ENCODE assay signal across 8 mouse cellular contexts in genomic region chr11:68692693-68693446, GRCm38 (mm10). TPM values are rescaled to one million over a fixed set of nuclear protein-coding genes. Genes with fewer than 3 reads are reported as not detected.
DNase-seq lines count a peak whose midpoint lies in the region; ATAC-seq and TF ChIP-seq lines count a peak whose summit lies in the region.

No protein-coding gene starts in this region.

- peak; percentile 67 for DNase-seq in lung, embryonic 14.5 days
- DNase-seq in lung, postnatal 25 days (ENCODE audit: low spot score) = no peak
- DNase-seq in cerebellum, adult 8-10 months = peak; percentile 44
- peak; percentile 17 to 34 for DNase-seq in frontal cortex, adult 2 months (ENCODE audit: extremely low spot score in 1 of 2, low spot score in 1 of 2)
- peak; percentile 63 for DNase-seq in hindbrain, postnatal 0 days (ENCODE audit: low spot score)
- peak; percentile 82 for DNase-seq in limb, embryonic 10.5 days (ENCODE audit: low spot score)
- peak; percentile 11 for DNase-seq in thymus, postnatal 25 days

- no peak for TF ChIP-seq POLR2A in myocyte (IDR thresholded peaks at IDR 0.05; ENCODE audit: insufficient read length, low read depth)

- no peak for TF ChIP-seq CTCF in lung, embryonic 14.5 days (IDR thresholded peaks at IDR 0.05; ENCODE audit: low read depth)
- no peak for TF ChIP-seq CTCF in hindbrain, postnatal 0 days (IDR thresholded peaks at IDR 0.05; ENCODE audit: low read depth)

- no peaks in the 10 kb centered on the region for H3K27me3 ChIP-seq in lung, embryonic 14.5 days (ENCODE audit: insufficient read depth, low read length)
- H3K27me3 ChIP-seq in hindbrain, postnatal 0 days (ENCODE audit: insufficient read depth, low read length) = no peaks in the 10 kb centered on the region
- no peaks in the 10 kb centered on the region for H3K27me3 ChIP-seq in limb, embryonic 10.5 days (ENCODE audit: low read depth, poor library complexity, severe bottlenecking)
- H3K27me3 ChIP-seq in myocyte (ENCODE audit: control insufficient read depth, insufficient read depth, insufficient read length) = no peaks in the 10 kb centered on the region

- peak overlapping the region; percentile 92 for H3K27ac ChIP-seq in lung, embryonic 14.5 days (ENCODE audit: low read depth)
- peak overlapping the region; percentile 98 for H3K27ac ChIP-seq in hindbrain, postnatal 0 days
- H3K27ac ChIP-seq in limb, embryonic 10.5 days = peak overlapping the region; percentile 98

- peak overlapping the region; percentile 53 for H3ac ChIP-seq in myocyte (ENCODE audit: control insufficient read depth, insufficient read length)

- 0 out of 2 replicates have a peak, but pooled peaks cover 9% of the 10 kb centered on the region for H3K36me3 ChIP-seq in lung, embryonic 14.5 days (ENCODE audit: insufficient read depth)
- H3K36me3 ChIP-seq in hindbrain, postnatal 0 days (ENCODE audit: insufficient read depth, low read length) = no peaks in the 10 kb centered on the region
- H3K36me3 ChIP-seq in limb, embryonic 10.5 days = peaks cover 13% of the 10 kb centered on the region
- H3K36me3 ChIP-seq in myocyte (ENCODE audit: control insufficient read depth, insufficient read depth) = no peaks in the 10 kb centered on the region

- under 1% methylated on average over 43 of the region's 43 CpGs for WGBS in lung, embryonic 14.5 days
- WGBS in hindbrain, postnatal 0 days = under 1% methylated on average over 43 of the region's 43 CpGs
- under 1% methylated on average over 43 of the region's 43 CpGs for WGBS in limb, embryonic 10.5 days

- peaks cover 53% of the 10 kb centered on the region for H3K79me2 ChIP-seq in myocyte (ENCODE audit: control insufficient read depth, insufficient read depth)

- peak overlapping the region; percentile 92 for H3K4me3 ChIP-seq in lung, embryonic 14.5 days (ENCODE audit: low read depth, low read length)
- peak overlapping the region; percentile 94 for H3K4me3 ChIP-seq in hindbrain, postnatal 0 days (ENCODE audit: low read length)
- H3K4me3 ChIP-seq in limb, embryonic 10.5 days = peak overlapping the region; percentile 75
- H3K4me3 ChIP-seq in myocyte = peak overlapping the region; percentile 65

- H3K4me2 ChIP-seq in lung, embryonic 14.5 days = peak overlapping the region; percentile 90
- H3K4me2 ChIP-seq in hindbrain, postnatal 0 days (ENCODE audit: low read depth, low read length) = peak overlapping the region; percentile 72
- peak overlapping the region; percentile 88 for H3K4me2 ChIP-seq in myocyte (ENCODE audit: low read depth)

- peak overlapping the region; percentile 97 for H3K9ac ChIP-seq in lung, embryonic 14.5 days
- peak overlapping the region; percentile 93 for H3K9ac ChIP-seq in hindbrain, postnatal 0 days (replicated peaks; ENCODE audit: low read length)

- no peaks in the 10 kb centered on the region for H3K9me3 ChIP-seq in lung, embryonic 14.5 days (ENCODE audit: low read depth, low read length)
- no peaks in the 10 kb centered on the region for H3K9me3 ChIP-seq in hindbrain, postnatal 0 days (ENCODE audit: low read length)
- H3K9me3 ChIP-seq in limb, embryonic 10.5 days (replicated peaks) = no peaks in the 10 kb centered on the region

- no peak for ATAC-seq in lung, embryonic 14.5 days (ENCODE audit: insufficient read depth)
- ATAC-seq in hindbrain, postnatal 0 days = no peak

- peaks cover 7% of the 10 kb centered on the region; the same call in 1 of the 2 replicates for H3K4me1 ChIP-seq in lung, embryonic 14.5 days (ENCODE audit: insufficient read depth)
- H3K4me1 ChIP-seq in hindbrain, postnatal 0 days (ENCODE audit: insufficient read depth, low read length) = peaks cover 4% of the 10 kb centered on the region; the same call in 1 of the 2 replicates
- peaks cover 29% of the 10 kb centered on the region for H3K4me1 ChIP-seq in limb, embryonic 10.5 days

TF ChIP-seq in myocyte, 11 proteins besides CTCF, POLR2A, EP300 and RAD21:
- peak in 1 of 3 experiments; percentile 8 for TF ChIP-seq MYOG (IDR thresholded peaks at IDR 0.05; ENCODE audit: control insufficient read depth in 1 of 3, insufficient read depth in 1 of 3, insufficient read length in 2 of 3, low read depth in 2 of 3)
- no peak for TF ChIP-seq CEBPB (IDR thresholded peaks at IDR 0.05; ENCODE audit: insufficient read depth, poor library complexity, severe bottlenecking)

RNA-seq across cellular contexts. Expression of gene Myh10, which starts 1.5 kb away (rescaled TPM):
- polyA plus RNA-seq in lung, embryonic 14.5 days (2014; fragmentation: Nextera tagmentation; extraction: Ambion mirVana) = 168 and 179 TPM in 2 replicates
- polyA plus RNA-seq in frontal cortex, adult 2 months (2012; rRNA removed) = 137 and 141 TPM in 2 replicates
- 185 and 212 TPM in 2 replicates for total RNA-seq in hindbrain, postnatal 0 days (2014; rRNA removed)
- 64.4 and 69.9 TPM in 2 replicates for polyA plus RNA-seq in hindbrain, postnatal 0 days (2015; fragmentation: Nextera tagmentation; extraction: Ambion mirVana)
- 138 and 176 TPM in 2 replicates for polyA plus RNA-seq in limb, embryonic 10.5 days (2016; fragmentation: Nextera tagmentation; extraction: Ambion mirVana)
- polyA plus RNA-seq in myocyte (2012; fragmentation: generic; extraction: Trizol) = 20.9 TPM
